Mouse (Mus musculus) thymus, postnatal 36 days (tissue): ENCODE measurements around the gene Tmem200b.

Source experiments
- DNase-seq, 2 experiments: peaks; one replicate each; pipeline ENCODE4 v3.0.0; 2022; ENCODE audit warnings: mixed read lengths in 2 of 2

The Tmem200b gene

GRCm38 (mm10) chr4:131911521-131911920 lies 10.1 kb upstream of the Tmem200b start:
- no peak for DNase-seq

GRCm38 (mm10) chr4:131913526-131913925 lies 8.0 kb upstream of the Tmem200b start:
- DNase-seq: no peak

DNA sequence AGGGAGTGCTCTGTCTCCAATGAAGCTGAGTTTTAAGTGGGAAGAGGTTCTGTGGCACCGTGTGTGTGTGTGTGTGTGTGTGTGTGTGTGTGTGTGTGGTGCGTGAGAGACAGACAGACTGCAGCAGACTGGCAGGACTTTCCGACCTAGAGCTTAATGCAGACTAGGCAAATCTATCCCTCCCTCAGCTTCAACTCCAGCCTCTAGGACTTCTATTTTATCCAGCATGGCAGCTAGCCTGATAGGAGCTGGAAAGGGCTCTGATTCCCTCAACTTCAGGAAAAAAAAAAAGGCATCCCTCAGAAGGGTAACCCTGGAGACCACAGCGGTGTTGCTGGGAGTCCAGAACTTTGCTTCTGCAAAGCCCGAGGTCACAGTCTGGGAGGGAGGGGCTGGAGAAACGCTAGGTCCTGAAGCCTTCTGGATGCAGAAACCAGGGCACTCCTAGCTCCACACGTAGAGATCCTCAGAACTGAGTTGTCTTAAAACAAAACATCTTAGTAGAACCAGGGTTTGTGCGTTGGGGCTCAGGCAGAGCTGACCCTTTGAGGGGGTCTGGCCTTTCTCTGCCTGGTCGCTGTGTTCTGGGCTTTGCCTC lies 7.4 kb upstream of the Tmem200b start:
- DNase-seq: no peak

GRCm38 (mm10) chr4:131914891-131915469 lies 6.6 kb upstream of the Tmem200b start:
- DNase-seq: no peak

DNA sequence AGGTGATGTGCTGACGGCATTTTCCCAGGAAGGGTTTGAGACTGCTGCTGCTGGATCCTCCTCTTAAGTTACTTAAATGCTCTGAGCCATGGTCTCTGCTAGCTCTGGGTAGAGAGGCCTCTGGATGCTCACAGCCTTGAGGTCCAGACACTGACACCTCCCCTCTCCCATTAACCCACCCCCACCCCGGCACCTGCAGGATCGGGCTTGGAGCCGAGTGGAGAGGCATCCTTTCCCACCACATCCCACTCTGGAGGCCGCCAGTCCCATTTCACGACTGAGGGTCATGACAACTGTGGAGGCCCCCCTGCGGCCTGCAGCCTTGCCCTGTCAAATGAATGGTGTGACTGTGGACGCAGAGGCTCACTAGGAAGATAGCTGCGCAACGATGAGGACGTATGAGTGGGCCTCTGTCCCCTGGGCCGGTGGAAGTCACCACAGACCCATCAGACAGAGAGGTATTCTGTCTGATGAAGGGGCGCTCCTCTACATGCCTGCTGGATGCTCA lies 5.7 kb upstream of the Tmem200b start:
- DNase-seq: no peak

DNA sequence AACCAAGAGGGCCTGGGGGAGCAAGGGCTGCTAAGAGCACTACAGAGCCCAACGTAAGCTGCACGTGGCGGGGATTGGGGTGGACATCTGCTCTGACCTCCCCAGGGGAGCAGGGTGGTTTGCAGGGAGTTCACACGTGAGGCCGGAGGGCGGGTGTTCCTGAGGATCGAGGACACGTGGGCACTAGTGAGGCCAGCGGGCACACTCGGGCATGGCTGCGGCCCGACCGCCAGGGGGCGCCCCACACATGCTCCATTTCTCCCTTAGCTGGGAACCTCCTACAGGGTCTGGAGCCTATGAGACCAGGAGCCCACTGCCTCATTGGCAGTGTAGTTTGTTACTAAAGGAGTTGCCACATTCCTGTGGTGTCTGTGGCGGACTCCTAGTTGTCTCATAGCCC lies 5.1 kb upstream of the Tmem200b start:
- peak; percentile 72 for DNase-seq

GRCm38 (mm10) chr4:131917010-131917555 lies 4.5 kb upstream of the Tmem200b start:
- DNase-seq: no peak

GRCm38 (mm10) chr4:131918026-131918533 lies 3.5 kb upstream of the Tmem200b start:
- DNase-seq: no peak

DNA sequence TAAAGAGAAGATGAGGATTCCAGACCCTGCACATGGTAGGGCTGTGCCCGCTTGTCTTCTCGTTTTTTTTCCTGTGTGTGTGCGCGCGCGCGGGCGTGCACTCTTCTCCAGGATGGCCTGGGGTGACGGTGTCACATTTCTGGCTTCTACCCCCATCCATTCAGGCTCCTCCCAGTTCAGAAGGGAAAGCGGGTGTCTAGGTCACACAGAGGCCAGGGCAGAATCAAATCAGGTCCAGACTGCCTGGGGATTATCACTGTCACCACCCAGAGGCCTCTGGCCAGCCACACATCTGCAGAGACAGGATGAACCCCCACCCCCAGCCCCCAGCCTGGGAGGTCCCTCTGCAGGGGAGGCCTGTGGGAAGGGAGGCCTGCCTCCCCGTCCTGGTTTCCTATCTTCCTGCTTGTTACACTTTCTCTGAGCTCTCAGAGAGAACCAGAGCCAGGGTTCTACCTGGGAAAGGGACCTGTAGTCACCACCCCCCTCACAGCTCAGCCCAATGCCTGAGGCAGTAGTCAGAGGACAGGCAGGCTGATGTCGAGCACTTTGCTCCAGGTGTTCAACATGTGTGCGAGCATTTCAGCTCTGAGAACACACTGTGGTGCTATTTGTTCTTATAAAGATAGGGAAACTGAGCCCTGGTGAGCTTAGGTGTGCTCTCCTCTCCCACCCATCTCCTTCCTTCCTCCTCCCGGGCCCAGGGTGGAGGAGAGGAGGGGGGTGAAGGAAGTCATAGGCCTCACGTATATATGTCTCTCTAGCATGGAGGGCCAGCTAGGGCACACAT lies 2.7 kb upstream of the Tmem200b start:
- no peak for DNase-seq

- DNase-seq: no peak
These were observed 1.9 kb upstream of the Tmem200b start for GRCm38 (mm10) chr4:131919506-131920140.

DNA sequence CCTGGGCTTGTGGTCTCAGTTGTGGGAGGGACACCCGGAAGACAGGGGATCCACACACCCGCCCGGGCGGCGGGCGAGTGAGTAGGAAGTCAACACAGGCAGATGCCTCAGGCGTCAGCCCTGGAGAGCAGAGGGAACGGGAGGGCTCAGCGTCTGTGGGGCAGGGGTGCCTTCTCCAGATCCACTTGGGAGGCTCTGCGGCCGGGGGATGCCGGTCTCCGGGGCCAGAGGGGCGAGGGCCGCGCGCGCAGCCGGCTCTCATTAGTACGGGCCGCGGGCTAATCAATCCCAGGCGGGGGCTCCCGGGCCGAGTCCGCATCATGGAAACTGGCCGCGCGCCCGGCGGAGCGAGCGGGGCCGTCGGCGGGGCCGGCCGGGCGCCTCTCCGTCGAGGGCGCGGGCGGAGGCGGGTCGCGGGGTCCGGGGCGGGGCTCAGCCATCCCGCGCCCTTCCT lies 1.4 kb upstream of the Tmem200b start:
- no peak for DNase-seq

- no peak for DNase-seq
These were observed 798 bp upstream of the Tmem200b start for GRCm38 (mm10) chr4:131920595-131921351.

DNA sequence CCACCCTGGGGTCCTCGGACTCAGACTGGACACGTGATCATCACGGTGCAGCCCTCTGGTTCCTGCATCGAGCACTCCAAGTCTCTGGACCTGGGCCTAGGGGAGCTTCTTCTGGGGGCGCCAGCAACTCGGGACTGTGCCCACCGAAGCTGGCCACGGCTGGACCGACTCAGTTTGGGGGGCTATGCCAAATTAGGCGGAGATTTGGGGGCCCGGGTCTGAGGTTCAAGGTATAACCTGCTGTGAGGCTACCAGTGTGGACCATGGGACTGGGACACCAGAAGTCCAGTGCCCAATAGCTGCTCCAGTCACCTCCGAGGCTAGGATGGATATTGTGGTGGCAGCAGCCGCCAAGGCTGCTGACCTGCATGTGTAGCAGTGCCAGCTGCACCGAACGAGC lies 833 bp downstream of the Tmem200b start:
- no peak for DNase-seq

DNA sequence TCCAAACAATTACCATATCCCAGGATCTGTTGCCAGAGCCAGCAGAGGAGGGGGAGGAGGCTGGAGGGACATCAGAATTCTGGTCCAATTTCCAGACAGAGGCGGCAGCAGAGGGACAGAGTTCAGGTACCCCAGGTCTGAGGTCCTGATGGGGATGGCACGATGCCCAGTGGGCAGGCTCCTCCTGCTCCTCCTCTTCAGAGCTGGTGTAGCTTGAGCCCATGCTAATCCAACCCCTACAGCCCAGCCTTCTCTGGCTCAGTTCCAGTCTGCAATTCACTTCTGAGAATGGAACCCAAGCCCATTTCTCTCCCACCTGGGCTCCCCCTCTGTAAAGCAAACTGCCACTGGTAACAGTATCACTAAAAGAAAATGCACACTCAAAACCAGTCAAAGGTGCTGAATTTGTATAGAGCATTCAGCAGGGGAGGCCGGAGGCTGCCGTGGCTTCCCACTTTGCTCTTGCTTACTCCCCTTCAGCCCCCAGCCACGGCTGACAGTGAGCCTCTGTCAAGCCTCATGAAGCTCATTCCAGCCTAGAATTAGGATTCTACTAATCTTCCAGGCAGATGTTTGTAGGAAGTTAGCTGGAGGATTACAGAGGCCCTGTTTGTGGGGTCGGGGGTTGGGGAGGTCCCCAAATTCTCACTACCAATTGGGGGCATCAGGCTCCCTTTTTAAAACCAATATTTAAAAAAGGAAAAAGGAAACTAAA lies 2.7 kb downstream of the Tmem200b start:
- DNase-seq: no peak

DNA sequence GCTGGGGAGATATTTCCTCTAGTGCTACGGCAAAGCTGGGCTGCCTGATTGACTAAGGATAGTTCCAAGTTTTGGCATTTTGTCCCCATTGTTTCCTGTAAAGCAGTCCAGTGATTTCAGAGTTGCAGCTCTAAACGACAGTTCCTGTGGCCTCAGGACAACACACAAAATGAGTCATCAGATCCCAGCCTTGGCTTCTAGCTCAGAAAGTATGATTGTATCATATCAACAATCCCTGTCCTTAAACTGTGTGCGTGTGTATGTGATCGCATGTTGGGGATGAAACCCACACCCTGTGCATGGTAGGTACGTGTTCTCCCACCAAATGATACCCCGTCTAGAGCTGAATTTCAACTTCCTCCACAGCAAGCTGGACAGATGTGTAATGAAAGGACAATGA lies 7.6 kb downstream of the Tmem200b start:
- no peak for DNase-seq

- no peak for DNase-seq
These were observed 17.9 kb downstream of the Tmem200b start for GRCm38 (mm10) chr4:131939459-131939858.

DNA sequence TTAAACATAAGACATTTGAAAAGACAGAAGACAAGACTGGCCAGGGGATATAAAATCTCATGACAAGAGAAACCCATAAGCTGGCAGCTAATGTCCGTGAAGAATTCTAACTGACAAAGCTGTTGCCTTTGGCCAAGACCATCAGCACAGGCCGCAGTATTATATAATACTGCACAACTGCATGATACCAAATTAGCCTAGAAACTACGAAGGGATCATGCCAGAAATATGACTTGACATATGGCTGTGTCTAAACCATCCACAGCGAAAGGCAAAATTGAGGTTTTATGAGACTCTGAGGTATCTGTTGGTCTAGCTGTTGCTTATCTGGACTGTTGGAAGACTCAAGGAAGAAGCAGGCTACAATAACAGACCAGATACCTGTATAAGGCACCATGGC lies 19.3 kb downstream of the Tmem200b start:
- DNase-seq: no peak

GRCm38 (mm10) chr4:131947848-131948247 lies 26.3 kb downstream of the Tmem200b start:
- DNase-seq: no peak

GRCm38 (mm10) chr4:131949903-131950302 lies 28.3 kb downstream of the Tmem200b start:
- DNase-seq: no peak

DNA sequence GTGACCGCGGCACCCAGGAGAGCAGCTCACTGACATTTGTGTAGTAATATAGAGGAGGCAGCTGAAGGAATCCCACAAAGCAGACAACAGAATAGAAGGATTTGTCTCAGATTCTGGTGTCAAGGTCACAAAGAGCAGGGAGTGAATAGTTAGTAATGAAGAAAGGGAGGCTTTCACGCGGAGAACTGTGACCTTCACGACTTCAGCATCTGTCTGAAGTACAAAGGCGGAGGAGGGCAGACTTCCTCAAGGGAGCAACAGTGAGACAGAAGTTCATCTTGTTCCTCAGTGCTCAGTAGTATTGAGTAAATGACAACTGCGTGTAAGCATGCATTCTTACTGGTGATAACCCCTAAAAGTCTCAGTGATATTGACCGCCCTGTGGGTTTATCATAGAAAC lies 29.1 kb downstream of the Tmem200b start:
- no peak for DNase-seq

GRCm38 (mm10) chr4:131957161-131957560 lies 35.6 kb downstream of the Tmem200b start:
- DNase-seq: no peak
